Mouse (Mus musculus): ENCODE measurements around the gene Zfp667. TPM values are rescaled to one million over a fixed set of nuclear protein-coding genes. Genes with fewer than 3 reads are reported as not detected.
"Not testable (repeated sequence)": the region's sequence is repeated elsewhere in the genome, so short reads cannot be mapped to it uniquely, and the experiment has no call there.

The Zfp667 gene
- total RNA-seq, 2 experiments from 2014 or later = 3.2 to 3.8 TPM

DNA sequence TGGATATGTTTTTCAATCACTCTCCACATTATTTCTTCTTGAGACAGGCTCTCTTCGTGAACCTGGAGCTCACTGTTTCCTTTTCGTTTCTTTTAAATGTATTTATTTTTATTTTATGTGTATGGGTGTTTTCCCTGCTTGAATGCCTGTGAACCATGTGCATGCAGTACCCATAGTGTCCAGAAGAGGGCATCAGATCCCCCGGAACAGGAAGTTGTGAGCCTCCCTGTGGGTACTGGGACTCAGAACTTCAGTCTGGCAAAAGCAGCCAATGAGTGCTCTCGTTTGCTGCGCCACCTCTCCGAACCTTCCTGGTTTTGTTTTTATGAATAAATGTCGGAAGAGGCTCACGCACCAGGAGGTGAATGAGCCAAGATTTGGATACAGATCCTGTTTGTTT, 20.7 kb upstream of the Zfp667 start:
- H3K27ac ChIP-seq = no peak overlapping the region
- no peak for DNase-seq
- peak; percentile 61 for TF ChIP-seq CTCF (IDR thresholded peaks at IDR 0.05)
- intact Hi-C loops (cut with DNase I) = no loop called here
- no peak overlapping the region for H3K4me3 ChIP-seq

DNA sequence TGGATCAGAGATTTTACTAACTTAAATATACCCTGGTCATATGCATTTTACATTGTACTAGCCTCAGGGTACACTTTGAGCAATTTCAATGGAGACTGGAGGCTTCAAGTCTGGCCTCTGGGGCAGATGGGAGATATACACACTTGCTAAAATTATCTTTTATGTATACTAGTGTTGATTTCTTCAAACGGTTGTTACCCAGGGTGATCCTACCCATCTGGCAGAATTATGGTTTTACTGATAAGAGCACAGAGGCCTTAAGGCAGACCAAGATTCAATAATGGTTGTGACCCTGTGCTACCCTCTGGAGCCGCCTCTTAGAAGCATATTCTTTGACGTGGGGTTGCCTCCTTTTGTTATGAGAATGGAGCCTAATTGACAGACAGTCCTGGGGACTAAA, 8.5 kb upstream of the Zfp667 start:
- Histone ChIP-seq H3K27ac (no peak overlapping the region), H3K4me3 (no peak overlapping the region)
- DNase-seq = no peak
- intact Hi-C loops (cut with DNase I) = no loop called here
- TF ChIP-seq CTCF (IDR thresholded peaks at IDR 0.05) = no peak

DNA sequence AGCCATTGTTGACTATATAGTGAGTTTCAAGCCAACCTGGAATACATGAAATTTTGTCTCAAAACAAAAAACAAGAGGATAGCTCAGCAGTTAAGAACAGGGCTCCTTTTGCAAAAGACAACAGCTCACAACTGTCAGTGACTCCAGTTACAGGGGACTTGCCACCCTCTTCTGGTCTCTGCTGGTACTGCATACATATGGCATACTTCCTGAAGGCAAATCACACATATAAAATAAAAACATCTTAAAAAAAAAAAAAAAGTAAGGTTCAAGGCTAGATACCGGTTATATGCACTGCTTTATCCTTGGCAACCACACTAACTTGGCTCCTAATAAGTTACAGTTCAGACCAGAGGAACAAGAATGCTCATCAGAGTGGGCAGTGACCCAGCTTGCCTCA, 3.6 kb upstream of the Zfp667 start:
- TF ChIP-seq CTCF (IDR thresholded peaks at IDR 0.05) = peak; percentile 73
- Histone ChIP-seq H3K4me3 (peak overlapping the region; percentile 81), H3K27ac (peak overlapping the region; percentile 94)
- peak; percentile 60 for DNase-seq
- intact Hi-C loops (cut with DNase I) = loop anchor here (2.0 to 10.0 kb wide), 3 partner anchors 42 to 1778 kb away; partner anchors contain the start of genes Ppp1r12c and Zfp78

DNA sequence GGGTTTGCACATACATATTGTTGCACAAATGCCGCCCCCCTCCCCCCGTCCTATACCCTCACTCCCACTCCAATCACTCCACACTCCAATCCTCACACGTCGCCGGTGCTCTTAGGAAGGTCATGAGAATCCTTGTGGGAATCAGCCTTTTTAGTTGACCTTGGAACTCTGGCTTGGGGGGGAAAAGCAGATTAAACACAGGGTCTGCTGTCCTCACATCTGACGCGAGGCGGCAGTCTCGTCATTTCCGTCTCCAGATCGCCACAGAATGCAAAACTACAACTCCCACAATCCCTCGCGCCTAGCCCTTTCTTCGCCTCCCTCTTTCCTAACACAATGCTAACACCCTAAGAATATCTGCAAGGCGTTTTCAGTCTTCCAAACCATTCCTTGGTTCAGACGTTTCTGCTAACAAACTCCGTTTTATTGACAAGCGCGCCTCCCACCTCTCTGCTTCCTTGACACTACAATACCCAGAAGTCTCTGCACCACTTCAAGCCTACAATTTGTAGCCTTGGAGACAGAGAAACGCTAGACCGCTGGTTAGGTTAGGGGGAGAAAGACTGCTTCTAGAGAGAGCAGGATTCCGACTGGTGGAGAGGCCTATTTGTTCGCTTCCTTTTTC, 2.8 kb upstream of the Zfp667 start:
- Histone ChIP-seq H3K4me3 (peak overlapping the region; percentile 81), H3K27ac (peak overlapping the region; percentile 94)
- peak; percentile 82 for DNase-seq
- intact Hi-C loops (cut with DNase I) = loop anchor here (2.0 to 10.0 kb wide), 3 partner anchors 43 to 1779 kb away; partner anchors contain the start of genes Ppp1r12c and Zfp78
- peak; percentile 49 for TF ChIP-seq CTCF (IDR thresholded peaks at IDR 0.05)

DNA sequence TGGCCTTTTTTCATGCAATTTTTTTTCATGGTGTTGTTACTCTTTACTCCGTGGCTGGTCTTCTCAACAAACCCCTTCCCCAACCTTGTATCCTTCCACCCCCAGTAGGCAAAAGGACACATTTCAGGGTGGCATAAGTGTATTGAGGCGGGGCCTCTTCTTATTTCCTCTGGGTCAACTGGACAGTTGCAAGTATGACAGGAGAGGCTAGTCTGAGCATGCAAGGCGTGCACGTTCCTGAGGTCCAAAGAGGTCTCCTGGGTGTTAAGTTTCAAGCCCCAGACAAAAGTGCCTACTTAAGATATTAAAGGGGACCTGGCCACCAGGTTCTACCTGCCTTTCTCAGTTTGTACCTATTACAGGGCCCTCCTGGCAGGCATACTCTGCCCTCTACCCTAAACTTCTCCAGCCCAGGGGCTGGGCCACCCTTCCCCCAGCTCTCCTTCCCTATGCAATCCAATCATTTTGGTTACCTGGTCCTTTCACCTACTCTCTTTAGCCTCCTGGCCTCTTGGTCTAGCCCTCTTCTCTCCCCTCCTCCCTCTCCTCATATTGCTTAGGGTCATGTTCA, 1.9 kb upstream of the Zfp667 start:
- TF ChIP-seq CTCF (IDR thresholded peaks at IDR 0.05) = no peak
- no peak overlapping the region for H3K27ac ChIP-seq
- intact Hi-C loops (cut with DNase I) = loop anchor here (5.0 to 10.0 kb wide), 3 partner anchors 80 to 1780 kb away; partner anchors contain the start of genes Fiz1, Ppp1r12c, Zfp524 and Zfp78
- H3K4me3 ChIP-seq = no peak overlapping the region
- DNase-seq = no peak

DNA sequence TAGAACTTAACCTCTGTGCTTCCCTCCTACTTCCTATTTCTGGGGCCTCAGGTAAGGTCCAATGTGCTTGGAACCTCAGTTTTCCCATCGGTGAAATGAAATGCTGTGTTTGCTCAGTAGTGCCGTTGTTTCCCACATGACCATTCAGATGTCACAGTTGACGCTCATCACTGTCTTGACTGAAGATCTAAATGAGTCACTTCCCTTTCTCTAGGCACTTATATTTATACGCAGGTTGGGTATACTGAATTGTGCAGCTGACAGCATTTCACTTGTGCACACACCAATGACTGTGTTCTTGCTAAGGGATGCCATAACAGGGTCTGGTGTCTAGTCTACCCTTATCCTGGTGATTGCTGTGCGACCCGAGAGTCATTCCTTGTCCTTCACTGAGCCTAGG, 1.0 kb upstream of the Zfp667 start:
- Histone ChIP-seq H3K27ac (peak overlapping the region; percentile 87), H3K4me3 (no peak overlapping the region)
- DNase-seq = no peak
- intact Hi-C loops (cut with DNase I) = loop anchor here (5.0 to 10.0 kb wide), 3 partner anchors 79 to 1781 kb away; partner anchors contain the start of genes Fiz1, Ppp1r12c, Zfp524 and Zfp78
- no peak for TF ChIP-seq CTCF (IDR thresholded peaks at IDR 0.05)

DNA sequence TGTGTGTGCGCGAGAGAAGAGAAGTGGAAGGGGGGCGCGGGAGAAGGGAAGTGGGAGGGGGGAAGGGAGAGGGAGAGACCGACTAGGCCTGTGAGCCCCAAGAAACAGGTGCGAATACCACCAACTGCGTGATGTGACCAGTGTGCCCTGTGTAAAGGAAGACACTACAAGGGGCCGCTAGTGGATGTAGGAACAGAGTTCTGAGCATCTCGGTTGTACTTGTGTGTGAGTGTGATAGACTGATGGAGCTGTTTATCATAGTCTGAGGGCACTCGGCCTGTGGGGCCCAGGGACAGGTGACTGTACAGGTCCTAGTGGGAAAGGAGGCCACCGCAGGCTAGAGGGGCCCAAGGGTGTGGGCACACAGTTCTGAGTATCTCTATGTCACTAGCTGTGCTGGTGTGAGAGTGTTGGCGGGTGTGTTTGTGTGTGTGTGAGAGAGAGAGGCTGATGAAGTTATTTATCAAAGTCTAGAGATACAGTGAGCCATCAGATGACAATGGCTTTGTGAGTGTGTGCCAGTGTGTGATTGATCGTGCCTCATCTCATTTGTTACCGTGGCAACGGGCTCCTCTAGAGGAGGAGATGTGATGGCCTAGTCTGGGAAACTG, 647 bp downstream of the Zfp667 start:
- H3K4me3 ChIP-seq = peak overlapping the region; percentile 79
- no peak for DNase-seq
- no peak for TF ChIP-seq CTCF (IDR thresholded peaks at IDR 0.05)
- intact Hi-C loops (cut with DNase I) = loop anchor here (5.0 to 10.0 kb wide), 3 partner anchors 78 to 1782 kb away; partner anchors contain the start of genes Fiz1, Ppp1r12c, Zfp524 and Zfp78
- H3K27ac ChIP-seq = peak overlapping the region; percentile 87

DNA sequence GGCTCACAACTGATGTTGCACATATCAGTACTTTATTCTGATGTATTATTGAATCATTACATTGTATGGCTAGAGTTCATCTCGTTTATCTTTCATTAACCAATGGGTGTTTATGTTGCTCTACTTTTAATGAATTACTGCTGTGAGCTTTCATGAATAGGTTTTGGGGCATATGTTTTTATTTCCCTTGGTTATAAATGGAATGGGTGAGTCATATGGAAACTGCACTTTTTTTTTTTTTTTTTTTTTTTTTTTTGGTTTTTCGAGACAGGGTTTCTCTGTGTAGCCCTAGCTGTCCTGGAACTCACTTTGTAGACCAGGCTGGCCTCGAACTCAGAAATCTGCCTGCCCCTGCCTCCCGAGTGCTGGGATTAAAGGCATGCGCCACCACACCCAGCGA, 4.7 kb downstream of the Zfp667 start:
- intact Hi-C loops (cut with DNase I); H3K4me3 ChIP-seq; DNase-seq; H3K27ac ChIP-seq: not testable (repeated sequence)

DNA sequence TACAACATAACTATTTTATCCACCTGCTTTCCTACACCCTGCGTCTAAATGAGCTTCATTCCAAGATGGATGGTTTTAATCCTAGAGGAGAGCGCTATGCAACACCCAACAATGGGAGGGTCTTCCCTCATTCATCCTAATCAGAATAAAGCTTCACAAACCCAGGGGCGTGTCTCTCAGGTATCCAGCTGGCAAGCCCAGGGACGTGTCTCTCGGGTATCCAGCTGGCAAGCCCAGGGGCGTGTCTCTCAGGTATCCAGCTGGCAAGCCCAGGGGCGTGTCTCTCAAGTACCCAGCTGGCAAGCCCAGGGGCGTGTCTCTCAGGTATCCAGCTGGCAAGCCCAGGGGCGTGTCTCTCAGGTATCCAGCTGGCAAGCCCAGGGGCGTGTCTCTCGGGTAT, 14.4 kb downstream of the Zfp667 start:
- H3K27ac ChIP-seq; H3K4me3 ChIP-seq; DNase-seq; intact Hi-C loops (cut with DNase I): not testable (repeated sequence)

DNA sequence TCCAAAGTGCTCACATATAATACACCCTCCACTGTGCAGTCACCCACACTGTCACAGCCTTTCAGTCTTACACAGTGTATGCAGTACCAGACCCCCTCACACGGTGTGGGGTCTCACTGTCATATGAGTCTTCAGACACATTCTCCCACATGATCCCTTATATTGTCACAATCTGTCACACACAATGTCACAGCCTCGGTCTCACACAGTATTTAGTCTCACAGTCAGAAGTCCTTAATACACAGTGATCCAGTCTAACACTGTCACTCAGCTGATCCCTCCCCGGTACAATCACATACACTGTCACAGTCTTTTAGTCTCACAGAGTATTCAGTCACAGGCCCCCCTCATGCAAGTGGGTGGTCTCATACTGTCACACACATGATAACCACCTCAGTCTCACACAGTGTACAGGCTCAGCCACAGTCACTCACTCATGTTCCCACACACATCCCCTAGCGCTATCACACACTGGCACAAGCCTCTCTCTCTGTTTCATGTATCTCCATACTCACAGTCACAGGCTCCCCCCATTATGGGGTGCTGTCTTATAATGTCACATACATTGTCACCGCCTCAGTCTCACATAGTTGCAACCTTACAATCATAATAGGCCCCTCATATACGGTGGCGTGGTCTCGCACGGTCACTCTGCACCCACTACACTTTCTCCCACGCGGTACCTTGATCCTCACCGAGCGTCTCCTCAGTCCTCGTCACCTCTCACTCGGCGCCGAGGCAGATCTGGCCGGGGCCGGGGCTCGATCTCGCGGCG, 44.3 kb downstream of the Zfp667 start:
- Histone ChIP-seq H3K27ac (peak overlapping the region; percentile 84), H3K4me3 (peak overlapping the region; percentile 83)
- no peak for TF ChIP-seq CTCF (IDR thresholded peaks at IDR 0.05)
- no peak for DNase-seq
- intact Hi-C loops (cut with DNase I) = no loop called here

DNA sequence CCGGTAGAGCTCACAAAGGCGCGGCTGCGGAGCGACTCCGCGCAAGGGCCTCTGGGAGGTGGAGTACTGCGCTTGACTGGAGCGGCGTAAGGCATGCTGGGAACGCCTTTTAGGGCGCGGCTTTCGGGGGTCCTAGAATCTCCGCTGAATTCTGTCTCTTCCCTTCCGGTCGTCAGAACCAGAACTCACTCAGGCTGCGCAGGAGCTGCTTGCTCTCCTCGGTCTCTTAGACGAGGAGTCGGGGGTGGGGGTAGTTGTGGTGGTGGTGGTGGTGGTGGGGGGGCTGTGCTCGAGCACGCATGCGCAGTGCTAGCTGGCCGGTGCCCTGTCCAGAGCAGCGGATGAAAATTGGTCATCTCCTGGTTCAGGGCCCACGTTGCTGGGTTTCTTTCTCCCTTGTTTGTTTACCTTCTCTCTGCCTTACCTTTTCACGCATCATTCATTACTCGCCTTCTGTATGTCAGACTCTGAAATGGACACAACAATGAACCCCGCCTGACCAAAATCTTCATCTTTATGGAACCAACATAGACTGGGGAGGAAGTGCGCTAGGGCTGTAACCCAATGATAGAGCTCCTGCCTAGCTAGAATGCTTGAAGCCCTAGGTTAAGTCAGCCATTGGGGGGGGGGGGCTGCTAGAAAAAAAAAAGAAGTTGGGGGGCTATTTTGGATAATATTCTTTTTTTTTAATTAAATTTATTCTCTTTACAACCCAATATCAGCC, 45.0 kb downstream of the Zfp667 start, which contains the start of gene Zfp583:
TSS of gene Zfp583 (minus strand) at position 53 of the 724 bp plus-strand sequence.
- intact Hi-C loops (cut with DNase I) = no loop called here
- DNase-seq = peak; percentile 85

DNA sequence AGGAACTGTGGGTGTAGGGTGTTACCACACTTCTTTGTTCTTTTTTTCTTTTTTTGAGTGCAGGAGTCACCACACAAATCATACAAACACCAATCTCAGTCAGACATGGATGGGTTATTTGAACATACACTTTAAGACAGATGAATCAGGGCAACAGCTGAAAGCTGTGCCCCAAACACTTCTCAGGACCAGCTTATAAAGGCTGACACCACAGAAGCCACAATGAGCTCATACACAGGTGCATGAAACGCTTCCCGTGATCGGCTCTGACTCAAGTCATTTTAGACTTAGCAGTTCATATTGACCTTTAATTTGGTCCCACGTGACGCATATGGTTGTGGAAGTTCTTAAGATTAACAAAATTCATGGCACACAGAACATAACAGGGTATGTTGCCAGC, 53.5 kb downstream of the Zfp667 start:
- Histone ChIP-seq H3K27ac (no peak overlapping the region), H3K4me3 (no peak overlapping the region)
- no peak for TF ChIP-seq CTCF (IDR thresholded peaks at IDR 0.05)
- DNase-seq = no peak
- intact Hi-C loops (cut with DNase I) = no loop called here

More for the DNA sequence above, 45.0 kb downstream of the Zfp667 start, which contains the start of gene Zfp583:
- no peak for TF ChIP-seq CTCF (IDR thresholded peaks at IDR 0.05)
- Histone ChIP-seq H3K27ac (peak within 1 kb of the TSS; percentile 84), H3K4me3 (peak within 1 kb of the TSS; percentile 83)

Data from gastrocnemius, adult 2 months (tissue).